Mouse (Mus musculus): ENCODE data around the gene Ski. TPM values are rescaled to one million over a fixed set of nuclear protein-coding genes. Genes with fewer than 3 reads are reported as not detected.

The Ski gene
- total RNA-seq, 2 experiments from 2014 or later, result 41.6 to 51.6 TPM

GRCm38 (mm10) chr4:155162433-155163319, 59.7 kb downstream of the Ski start:
- no peak for DNase-seq
- intact Hi-C loops (cut with DNase I; ENCODE audit: low total_unique reads), result no loop called here

DNA sequence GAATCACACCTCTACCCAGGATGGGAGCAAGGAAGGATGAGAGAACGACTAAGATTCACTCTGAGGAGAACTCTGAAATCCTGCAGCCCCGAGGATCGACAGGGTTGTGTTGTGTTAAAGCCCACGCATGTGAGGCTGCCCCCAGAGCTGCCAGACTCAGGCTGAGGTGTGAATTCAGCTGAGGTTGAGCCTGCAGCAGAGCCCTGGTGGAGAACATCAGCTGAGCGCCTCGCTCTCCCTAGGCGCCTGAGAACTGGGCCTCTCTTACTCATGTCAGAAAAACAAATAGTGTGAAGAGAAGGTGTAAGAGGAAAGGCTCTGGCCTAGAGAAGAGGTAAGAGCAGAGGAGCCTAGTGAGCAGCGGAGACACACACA, 63.9 kb downstream of the Ski start:
- no peak for DNase-seq
- intact Hi-C loops (cut with DNase I; ENCODE audit: low total_unique reads), result no loop called here

DNA sequence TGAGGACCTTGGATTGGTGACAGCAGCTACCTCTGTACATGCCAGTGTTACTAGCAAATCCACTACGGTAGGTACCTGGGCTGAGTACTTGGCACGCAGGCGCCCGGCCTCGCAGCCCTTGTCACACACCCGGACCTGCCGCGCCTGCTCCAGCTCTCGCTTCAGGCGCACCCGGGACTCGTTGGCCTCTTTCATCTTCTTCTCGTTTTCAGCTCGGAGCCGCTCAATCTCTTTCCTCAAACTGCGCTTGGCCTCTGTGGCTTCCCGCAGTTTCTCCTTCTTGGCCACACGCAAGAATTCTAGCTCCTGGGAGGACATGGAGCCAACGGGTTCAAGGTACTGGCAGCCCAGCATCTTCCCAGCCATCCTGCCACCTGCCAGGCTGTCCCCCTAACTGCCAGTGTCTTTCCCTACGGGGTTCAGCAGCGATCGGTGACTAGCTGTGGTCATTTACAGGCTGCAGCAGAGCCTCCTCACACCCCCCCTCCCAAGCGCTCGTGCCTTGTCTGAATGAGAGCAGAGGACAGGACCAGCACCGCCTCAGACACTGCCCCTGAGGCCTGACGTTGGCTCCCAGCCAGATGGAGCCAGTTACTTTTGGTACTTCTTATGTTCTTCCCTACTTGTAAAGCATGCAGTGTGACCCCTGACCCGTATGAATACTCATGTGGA, 64.4 kb downstream of the Ski start:
- DNase-seq, result no peak
- intact Hi-C loops (cut with DNase I; ENCODE audit: low total_unique reads), result no loop called here

GRCm38 (mm10) chr4:155156734-155157133, 65.7 kb downstream of the Ski start:
- DNase-seq, result no peak
- intact Hi-C loops (cut with DNase I; ENCODE audit: low total_unique reads), result no loop called here

DNA sequence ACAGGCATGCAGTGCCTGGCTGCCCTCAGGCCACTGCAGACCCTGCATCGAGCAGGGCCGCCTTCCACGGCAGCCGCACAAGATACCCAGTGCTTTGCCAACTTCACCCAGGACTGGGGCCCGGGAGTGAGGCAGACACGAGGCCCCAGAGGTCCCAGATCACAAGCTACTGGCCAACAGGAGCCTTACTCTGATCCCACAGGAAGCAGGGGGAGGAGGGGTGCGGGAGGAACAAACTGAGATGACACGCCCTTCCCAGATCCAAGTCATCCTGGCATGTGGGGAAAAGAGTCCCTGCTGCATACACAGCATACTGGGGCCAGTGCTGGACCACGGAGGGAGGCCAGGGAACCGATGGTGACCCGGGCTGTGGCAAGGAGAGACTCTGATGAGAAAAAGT, 67.4 kb downstream of the Ski start:
- intact Hi-C loops (cut with DNase I; ENCODE audit: low total_unique reads), result no loop called here

GRCm38 (mm10) chr4:155153389-155154072, 68.9 kb downstream of the Ski start:
- DNase-seq, result no peak
- intact Hi-C loops (cut with DNase I; ENCODE audit: low total_unique reads), result no loop called here

More for the DNA sequence above, 67.4 kb downstream of the Ski start:
- peak; percentile 59 for DNase-seq

GRCm38 (mm10) chr4:155152476-155152875, 69.9 kb downstream of the Ski start:
- intact Hi-C loops (cut with DNase I; ENCODE audit: low total_unique reads), result no loop called here
- no peak for DNase-seq

- intact Hi-C loops (cut with DNase I; ENCODE audit: low total_unique reads), result no loop called here
- no peak for DNase-seq
Measured at GRCm38 (mm10) chr4:155151845-155152244, 70.5 kb downstream of the Ski start.

DNA sequence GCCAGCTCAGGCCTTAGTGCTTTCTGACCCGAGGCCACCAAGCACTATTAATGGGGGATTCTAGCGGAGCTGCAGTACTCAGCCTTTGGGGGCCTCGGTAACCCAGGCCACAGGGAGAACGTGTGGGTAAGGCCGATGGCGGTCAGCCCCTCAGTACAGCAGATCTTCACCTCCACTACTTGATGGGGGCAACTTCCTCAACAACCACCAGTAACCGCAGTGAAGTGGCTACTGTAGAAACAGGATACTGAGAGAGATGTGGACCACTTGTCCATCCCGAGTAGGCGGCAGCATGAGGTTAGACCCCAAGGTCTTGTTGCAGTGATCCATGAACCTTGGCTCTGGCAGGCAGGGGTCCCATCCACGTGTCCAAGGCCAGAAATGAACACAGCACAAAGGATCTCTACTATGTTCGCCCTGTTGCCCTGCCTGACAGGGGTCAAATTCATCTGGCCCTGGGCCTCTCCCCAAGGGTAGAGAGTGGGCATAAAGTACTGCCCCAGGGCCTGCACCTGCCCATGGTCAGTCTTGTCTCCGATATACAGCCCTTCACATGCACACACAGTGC, 71.1 kb downstream of the Ski start:
- DNase-seq, result no peak
- intact Hi-C loops (cut with DNase I; ENCODE audit: low total_unique reads), result no loop called here

GRCm38 (mm10) chr4:155150276-155151113, 71.9 kb downstream of the Ski start:
- intact Hi-C loops (cut with DNase I; ENCODE audit: low total_unique reads), result no loop called here
- DNase-seq, result peak; percentile 93

- DNase-seq, result no peak
- intact Hi-C loops (cut with DNase I; ENCODE audit: low total_unique reads), result no loop called here
Measured at GRCm38 (mm10) chr4:155149941-155150275, 72.5 kb downstream of the Ski start.

DNA sequence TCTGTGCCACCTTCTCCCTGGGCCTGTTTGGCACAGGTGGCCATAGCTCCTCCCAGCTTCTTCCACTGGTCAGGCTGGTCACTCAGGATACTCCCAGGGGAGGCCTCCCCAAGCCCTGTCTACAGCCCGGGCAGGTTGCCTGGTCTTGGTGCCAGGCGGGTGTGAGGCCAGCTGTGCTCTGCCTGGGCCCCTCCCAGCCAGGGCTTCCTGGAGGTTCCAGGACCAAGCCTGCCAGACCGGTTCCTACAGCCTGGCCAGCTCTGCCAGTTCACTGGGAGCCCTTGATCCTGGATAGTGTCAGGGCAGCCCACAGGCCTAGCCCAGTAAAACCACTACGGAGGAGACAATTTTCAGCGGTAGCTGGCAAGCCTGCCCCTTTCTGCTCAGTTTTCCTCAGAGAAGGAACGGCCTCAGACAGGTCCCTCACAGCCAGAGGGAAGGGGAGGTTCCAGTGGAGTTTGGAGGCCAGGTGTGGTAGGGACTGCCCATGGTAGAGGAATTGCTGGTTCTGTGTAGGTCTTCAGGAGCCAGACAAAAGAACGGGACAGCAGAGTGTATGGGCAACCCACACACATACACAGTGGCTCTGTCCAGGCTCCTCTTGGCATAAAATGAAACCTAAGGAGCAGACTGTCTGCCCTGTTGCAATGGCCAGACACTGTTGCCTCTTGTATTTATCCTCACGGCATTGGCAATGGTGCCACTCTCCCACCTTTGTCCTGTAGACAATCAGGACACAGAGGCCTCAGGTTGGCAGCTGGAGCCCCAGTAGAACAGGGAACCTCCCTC, 73.3 kb downstream of the Ski start:
- intact Hi-C loops (cut with DNase I; ENCODE audit: low total_unique reads), result no loop called here
- DNase-seq, result peak; percentile 89

GRCm38 (mm10) chr4:155148453-155148852, 73.9 kb downstream of the Ski start:
- no peak for DNase-seq
- intact Hi-C loops (cut with DNase I; ENCODE audit: low total_unique reads), result no loop called here

GRCm38 (mm10) chr4:155146107-155146823, 76.1 kb downstream of the Ski start:
- no peak for DNase-seq
- intact Hi-C loops (cut with DNase I; ENCODE audit: low total_unique reads), result no loop called here

GRCm38 (mm10) chr4:155144548-155145180, 77.7 kb downstream of the Ski start:
- intact Hi-C loops (cut with DNase I; ENCODE audit: low total_unique reads), result loop anchor here (5.0 kb wide), 1 partner anchor 78 kb away; the partner anchor contains the start of gene Ski
- DNase-seq, result no peak

DNA sequence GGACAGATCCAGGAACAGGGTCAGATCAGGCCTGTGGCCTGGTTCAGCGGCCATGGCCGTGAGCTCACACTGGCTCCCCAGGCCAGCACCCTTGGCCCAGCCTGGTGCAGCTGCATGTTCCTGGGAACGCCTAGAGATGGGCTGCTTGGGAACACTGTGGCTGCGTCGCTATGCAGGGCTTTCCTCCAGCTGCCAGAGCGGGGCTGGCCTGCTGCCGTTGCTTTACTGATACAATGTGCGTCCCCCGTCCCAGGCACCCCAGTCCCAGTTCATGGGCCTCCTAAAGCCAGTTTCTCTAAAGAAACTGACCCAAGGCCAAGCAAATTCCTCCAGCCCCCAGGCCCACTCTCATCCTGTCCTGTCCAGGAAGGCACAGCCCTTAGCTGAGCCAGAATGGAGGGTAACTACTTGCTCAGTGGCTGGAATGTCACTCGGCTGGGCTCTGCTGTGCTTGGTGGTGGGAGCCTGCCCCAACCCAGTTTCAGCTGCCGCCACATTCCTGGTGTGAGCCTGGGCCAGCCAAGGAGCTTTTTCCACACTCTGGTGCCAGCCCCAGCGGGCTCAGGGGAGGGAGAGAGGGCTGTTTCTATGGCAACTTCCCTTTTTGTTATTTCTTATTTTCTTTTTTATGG, 78.4 kb downstream of the Ski start:
- peak; percentile 91 for DNase-seq
- intact Hi-C loops (cut with DNase I; ENCODE audit: low total_unique reads), result loop anchor here (5.0 kb wide), 1 partner anchor 78 kb away; the partner anchor contains the start of gene Ski

GRCm38 (mm10) chr4:155143411-155143810, 79.0 kb downstream of the Ski start:
- DNase-seq, result no peak
- intact Hi-C loops (cut with DNase I; ENCODE audit: low total_unique reads), result loop anchor here (5.0 kb wide), 1 partner anchor 79 kb away; the partner anchor contains the start of gene Ski
